Mouse (Mus musculus) neutrophil, adult 5-6 weeks (primary cell): ENCODE results near the gene Fam131c. TPM values are rescaled to one million over a fixed set of nuclear protein-coding genes. Genes with fewer than 3 reads are reported as not detected.

Experiments
- ATAC-seq: fragments of 151-379, 151-347 bp; 2 replicates; pipeline ENCODE4 v1.8.0; 2017; ENCODE audit warnings: mild to moderate bottlenecking, moderate TSS enrichment; ENCODE audit not compliant: insufficient number of reproducible peaks, poor library complexity, low FRiP score, severe bottlenecking; ENCODE audit errors: extremely low read depth
- total RNA-seq: library from RNA; stranded (forward); fragments of 200-1000 nt; gene quantifications from 2 replicates; pipeline ENCODE4 v1.2.3, GENCODE M21; 2017

The Fam131c gene
- total RNA-seq, 1 experiment from 2014 or later: not detected

- ATAC-seq: no peak
These were observed 32.2 kb downstream of the Fam131c start for GRCm38 (mm10) chr4:141400171-141400570.

- peak; percentile 76 for ATAC-seq
These were observed 36.7 kb downstream of the Fam131c start for GRCm38 (mm10) chr4:141404518-141405313.

- ATAC-seq: no peak
These were observed 37.2 kb downstream of the Fam131c start for GRCm38 (mm10) chr4:141405314-141405622.

GRCm38 (mm10) chr4:141406516-141407299 lies 38.7 kb downstream of the Fam131c start:
- ATAC-seq: 0 out of 2 replicates have a peak, but pooled peaks have one; percentile 18

GRCm38 (mm10) chr4:141408577-141408976 lies 40.6 kb downstream of the Fam131c start:
- no peak for ATAC-seq

- ATAC-seq: no peak
These were observed 43.5 kb downstream of the Fam131c start for GRCm38 (mm10) chr4:141411430-141411992.

- no peak for ATAC-seq
These were observed 47.9 kb downstream of the Fam131c start, which contains the start of gene Clcnkb for GRCm38 (mm10) chr4:141415924-141416323. Gene Clcnkb (minus strand): TSS chr4:141416014.

- peak; percentile 83 for ATAC-seq
These were observed 51.6 kb downstream of the Fam131c start for GRCm38 (mm10) chr4:141419398-141420191.

GRCm38 (mm10) chr4:141420192-141420829 lies 52.3 kb downstream of the Fam131c start, which contains the start of gene Hspb7:
Gene Hspb7 (plus strand): TSS chr4:141420779.
- no peak for ATAC-seq

GRCm38 (mm10) chr4:141420886-141421285 lies 52.9 kb downstream of the Fam131c start:
- ATAC-seq: no peak

GRCm38 (mm10) chr4:141421423-141421822 lies 53.4 kb downstream of the Fam131c start:
- ATAC-seq: no peak

GRCm38 (mm10) chr4:141422841-141423240 lies 54.8 kb downstream of the Fam131c start:
- ATAC-seq: no peak

GRCm38 (mm10) chr4:141423288-141423687 lies 55.3 kb downstream of the Fam131c start:
- ATAC-seq: no peak

- ATAC-seq: no peak
These were observed 55.8 kb downstream of the Fam131c start for GRCm38 (mm10) chr4:141423691-141424431.

- peak; percentile 31; the same call in 1 of the 2 replicates for ATAC-seq
These were observed 57.8 kb downstream of the Fam131c start for GRCm38 (mm10) chr4:141425484-141426479.

- ATAC-seq: no peak
These were observed 59.1 kb downstream of the Fam131c start for GRCm38 (mm10) chr4:141426796-141427745.
